ENCODE assay signal across 8 mouse cellular contexts in genomic region chrX:57053174-57053992, GRCm38 (mm10). TPM values are rescaled to one million over a fixed set of nuclear protein-coding genes. Genes with fewer than 3 reads are reported as not detected.
DNase-seq lines count a peak whose midpoint lies in the region; ATAC-seq and TF ChIP-seq lines count a peak whose summit lies in the region.

Gene Htatsf1, plus strand, starts transcription at chrX:57053583.

- H3K79me2 ChIP-seq in CH12.LX (replicated peaks; ENCODE audit: control insufficient read depth, extremely low read depth, insufficient read depth, poor library complexity, severe bottlenecking): peaks cover 4% of the 10 kb centered on the region; the same call in 1 of the 2 replicates

- no peaks in the 10 kb centered on the region for H3K27me3 ChIP-seq in CH12.LX (replicated peaks)
- no peaks in the 10 kb centered on the region for H3K27me3 ChIP-seq in forebrain, embryonic 11.5 days (ENCODE audit: control insufficient read depth, insufficient read depth, low read length)
- H3K27me3 ChIP-seq in heart, embryonic 16.5 days (ENCODE audit: control insufficient read depth, insufficient read depth, low read length): no peaks in the 10 kb centered on the region
- no peaks in the 10 kb centered on the region for H3K27me3 ChIP-seq in liver, embryonic 16.5 days (ENCODE audit: control insufficient read depth, insufficient read depth, low read depth, low read length)
- no peaks in the 10 kb centered on the region for H3K27me3 ChIP-seq in neural tube, embryonic 13.5 days
- H3K27me3 ChIP-seq in testis, adult 2 months (ENCODE audit: control insufficient read depth, insufficient read depth, low read length): no peaks in the 10 kb centered on the region

- no peaks in the 10 kb centered on the region for H3K4me1 ChIP-seq in CH12.LX (ENCODE audit: control insufficient read depth in 1 of 2, insufficient read depth in 2 of 2)
- H3K4me1 ChIP-seq in forebrain, embryonic 11.5 days (replicated peaks; ENCODE audit: control insufficient read depth, insufficient read depth, low read length): no peaks in the 10 kb centered on the region
- no peaks in the 10 kb centered on the region for H3K4me1 ChIP-seq in heart, embryonic 16.5 days (ENCODE audit: control insufficient read depth, insufficient read depth, low read length)
- no peaks in the 10 kb centered on the region; the same call in 1 of the 2 replicates for H3K4me1 ChIP-seq in liver, embryonic 16.5 days (ENCODE audit: control insufficient read depth, low read depth, low read length)
- peaks cover 9% of the 10 kb centered on the region for H3K4me1 ChIP-seq in neural tube, embryonic 13.5 days (replicated peaks)
- H3K4me1 ChIP-seq in testis, adult 2 months (ENCODE audit: control insufficient read depth, insufficient read depth, low read length): no peaks in the 10 kb centered on the region

- no peak for TF ChIP-seq EP300 in CH12.LX (IDR thresholded peaks at IDR 0.05; ENCODE audit: low read length)

- peak within 1 kb of the TSS; percentile 89 for H3K4me2 ChIP-seq in CH12.LX (ENCODE audit: insufficient read depth, low read depth, poor library complexity, severe bottlenecking)
- peak within 1 kb of the TSS; percentile 48 for H3K4me2 ChIP-seq in forebrain, embryonic 11.5 days (ENCODE audit: low read depth, low read length, severe bottlenecking)
- peak within 1 kb of the TSS; percentile 72 for H3K4me2 ChIP-seq in heart, embryonic 16.5 days (ENCODE audit: low read depth, low read length)
- H3K4me2 ChIP-seq in liver, embryonic 16.5 days (ENCODE audit: low read depth, low read length): peak within 1 kb of the TSS; percentile 69
- H3K4me2 ChIP-seq in neural tube, embryonic 13.5 days: peak within 1 kb of the TSS; percentile 61

- TF ChIP-seq RAD21 in CH12.LX (IDR thresholded peaks at IDR 0.05; ENCODE audit: low read depth, low read length): no peak

- H3K27ac ChIP-seq in CH12.LX (ENCODE audit: insufficient read depth, low read depth): peak within 1 kb of the TSS; percentile 82
- peak within 1 kb of the TSS; percentile 89 for H3K27ac ChIP-seq in forebrain, embryonic 11.5 days (ENCODE audit: low read depth, low read length)
- peak within 1 kb of the TSS; percentile 95 for H3K27ac ChIP-seq in heart, embryonic 16.5 days (ENCODE audit: low read length)
- peak within 1 kb of the TSS; percentile 80 for H3K27ac ChIP-seq in liver, embryonic 16.5 days (ENCODE audit: low read length)
- H3K27ac ChIP-seq in neural tube, embryonic 13.5 days (replicated peaks): peak within 1 kb of the TSS; percentile 95
- H3K27ac ChIP-seq in testis, adult 2 months (ENCODE audit: control insufficient read depth, insufficient read depth, low read depth, low read length): peak within 1 kb of the TSS; percentile 99

- ATAC-seq in forebrain, embryonic 11.5 days (replicated peaks; ENCODE audit: low FRiP score): peak; percentile 96
- ATAC-seq in heart, embryonic 16.5 days (replicated peaks; ENCODE audit: extremely low read depth, insufficient read depth, low FRiP score): peak; percentile 93
- peak; percentile 94 for ATAC-seq in liver, embryonic 16.5 days (ENCODE audit: low read depth)
- ATAC-seq in neural tube, embryonic 13.5 days (ENCODE audit: low read depth): peak; percentile 98

- TF ChIP-seq CTCF in CH12.LX (conservative IDR thresholded peaks at IDR 0.05 in 1 of 2, IDR thresholded peaks at IDR 0.05 in 1 of 2; ENCODE audit: low read depth in 2 of 2, low read length in 2 of 2): no peak
- no peak for TF ChIP-seq CTCF in testis, adult 2 months (IDR thresholded peaks at IDR 0.05; ENCODE audit: control insufficient read depth, insufficient read depth, insufficient replicate concordance, low read depth, low read length)

- dilution Hi-C loops in CH12.LX (cut with MboI; ENCODE audit: extremely low pct_ligation_motif_present, extremely low pct_unique_long_range_greater_than_20kb, low sequenced_read_pairs): no loop called here

- no peaks in the 10 kb centered on the region for H3K9me3 ChIP-seq in CH12.LX (replicated peaks; ENCODE audit: low read length)
- no peaks in the 10 kb centered on the region for H3K9me3 ChIP-seq in forebrain, embryonic 11.5 days (ENCODE audit: control insufficient read depth, low read length)
- H3K9me3 ChIP-seq in heart, embryonic 16.5 days (replicated peaks; ENCODE audit: control insufficient read depth, low read length): no peaks in the 10 kb centered on the region
- no peaks in the 10 kb centered on the region for H3K9me3 ChIP-seq in liver, embryonic 16.5 days (replicated peaks; ENCODE audit: control insufficient read depth, low read length)
- H3K9me3 ChIP-seq in neural tube, embryonic 13.5 days: no peaks in the 10 kb centered on the region

- peak; percentile 64 for DNase-seq in CH12.LX (ENCODE audit: extremely low read depth)
- peak; percentile 49 for DNase-seq in c-Kit-positive CD71-positive TER-119-negative erythroid progenitor cells, embryonic 14.5 days (ENCODE audit: low read depth)
- peak; percentile 88 for DNase-seq in forebrain, embryonic 11.5 days (ENCODE audit: low spot score)
- peak; percentile 71 to 86 for DNase-seq in kidney, postnatal 36 days

- H3K36me3 ChIP-seq in CH12.LX (replicated peaks in 1 of 2; ENCODE audit: control insufficient read depth in 1 of 2, insufficient read depth in 1 of 2, low read length in 1 of 2): peaks cover 0 to 16% of the 10 kb centered on the region in 2 experiments
- no peaks in the 10 kb centered on the region for H3K36me3 ChIP-seq in forebrain, embryonic 11.5 days (ENCODE audit: control insufficient read depth, insufficient read depth, low read length)
- H3K36me3 ChIP-seq in heart, embryonic 16.5 days (ENCODE audit: control insufficient read depth, insufficient read depth): peaks cover 5% of the 10 kb centered on the region; the same call in 1 of the 2 replicates
- H3K36me3 ChIP-seq in liver, embryonic 16.5 days (ENCODE audit: control insufficient read depth, insufficient read depth): no peaks in the 10 kb centered on the region
- H3K36me3 ChIP-seq in neural tube, embryonic 13.5 days: peaks cover 8% of the 10 kb centered on the region; the same call in 1 of the 2 replicates
- H3K36me3 ChIP-seq in testis, adult 2 months (ENCODE audit: control insufficient read depth, insufficient read depth, low read length): no peaks in the 10 kb centered on the region

- H3K4me3 ChIP-seq in CH12.LX (replicated peaks in 1 of 3; ENCODE audit: low read depth in 2 of 3, low read length in 2 of 3, poor library complexity in 1 of 3): peak within 1 kb of the TSS; percentile 64 to 88 (median 70)
- peak within 1 kb of the TSS; percentile 47 for H3K4me3 ChIP-seq in forebrain, embryonic 11.5 days (ENCODE audit: low read depth, low read length)
- peak within 1 kb of the TSS; percentile 69 for H3K4me3 ChIP-seq in heart, embryonic 16.5 days (ENCODE audit: low read length)
- H3K4me3 ChIP-seq in liver, embryonic 16.5 days (ENCODE audit: low read depth, low read length): peak within 1 kb of the TSS; percentile 74
- H3K4me3 ChIP-seq in neural tube, embryonic 13.5 days: peak within 1 kb of the TSS; percentile 50
- peak within 1 kb of the TSS; percentile 100 for H3K4me3 ChIP-seq in testis, adult 2 months (ENCODE audit: control insufficient read depth, low read depth, low read length)

- H3K9ac ChIP-seq in CH12.LX (ENCODE audit: insufficient read depth, low read depth): peak within 1 kb of the TSS; percentile 84
- H3K9ac ChIP-seq in forebrain, embryonic 11.5 days (ENCODE audit: low read length): peak within 1 kb of the TSS; percentile 69
- H3K9ac ChIP-seq in heart, embryonic 16.5 days (ENCODE audit: low read length): peak within 1 kb of the TSS; percentile 82
- peak within 1 kb of the TSS; percentile 72 for H3K9ac ChIP-seq in liver, embryonic 16.5 days (ENCODE audit: low read depth, low read length)
- H3K9ac ChIP-seq in neural tube, embryonic 13.5 days: peak within 1 kb of the TSS; percentile 75

- TF ChIP-seq POLR2A in CH12.LX (IDR thresholded peaks at IDR 0.05; ENCODE audit: low read depth, low read length): peak; percentile 56
- peak; percentile 47; the same call in 1 of the 2 replicates for TF ChIP-seq POLR2A in testis, adult 2 months (IDR thresholded peaks at IDR 0.05; ENCODE audit: control insufficient read depth, low read depth, low read length)

- 24% methylated on average over 76 of the region's 85 CpGs for WGBS in forebrain, embryonic 11.5 days
- WGBS in heart, embryonic 16.5 days: 22% methylated on average over 82 of the region's 85 CpGs
- 19% methylated on average over 75 of the region's 85 CpGs for WGBS in liver, embryonic 16.5 days (ENCODE audit: insufficient replicate concordance)
- WGBS in neural tube, embryonic 13.5 days: 18% methylated on average over 64 of the region's 85 CpGs

- in situ Hi-C loops in CH12.LX (cut with MboI; ENCODE audit: low pct_ligation_motif_present, low pct_unique_long_range_greater_than_20kb, low sequenced_read_pairs): no loop called here

TF ChIP-seq in CH12.LX, 34 proteins besides CTCF, POLR2A, EP300 and RAD21 (continues in another document):
- TF ChIP-seq MEF2A (IDR thresholded peaks at IDR 0.05; ENCODE audit: borderline replicate concordance, low read depth, low read length) (no peak), HCFC1 (IDR thresholded peaks at IDR 0.05; ENCODE audit: low read depth, low read length) (peak; percentile 76), MYC (IDR thresholded peaks at IDR 0.05; ENCODE audit: low read depth, low read length) (peak; percentile 77; the same call in 1 of the 2 replicates), SMC3 (IDR thresholded peaks at IDR 0.05; ENCODE audit: low read depth, low read length) (no peak), CHD2 (IDR thresholded peaks at IDR 0.05; ENCODE audit: low read length) (no peak), IRF4 (IDR thresholded peaks at IDR 0.05; ENCODE audit: low read depth, low read length) (no peak), NELFE (IDR thresholded peaks at IDR 0.05; ENCODE audit: low read depth, low read length) (peak; percentile 58; the same call in 1 of the 2 replicates), USF1 (IDR thresholded peaks at IDR 0.05; ENCODE audit: low read depth, low read length) (no peak), NRF1 (IDR thresholded peaks at IDR 0.05; ENCODE audit: low read depth, low read length) (peak; percentile 72), PAX5 (IDR thresholded peaks at IDR 0.05; ENCODE audit: low read length) (no peak), ZC3H11A (IDR thresholded peaks at IDR 0.05; ENCODE audit: low read depth, low read length) (no peak), TCF12 (IDR thresholded peaks at IDR 0.05; ENCODE audit: low read depth, low read length) (0 out of 2 replicates have a peak, but pooled peaks have one; percentile 46), ZMIZ1 (IDR thresholded peaks at IDR 0.05; ENCODE audit: low read depth, low read length) (no peak)

RNA-seq across cellular contexts. Expression of gene Htatsf1, which starts in this region (rescaled TPM):
- 22.4 and 25.8 TPM in 2 replicates for total RNA-seq in CH12.LX (2012; rRNA removed)
- 22.6 and 24.5 TPM in 2 replicates for total RNA-seq in CH12.LX (2014; rRNA removed)
- polyA plus RNA-seq in CH12.LX (2012; ENCODE audit: insufficient read length, low read depth): 45.5 and 51.3 TPM in 2 replicates
- 81.2 and 82.8 TPM in 2 replicates for polyA plus RNA-seq in forebrain, embryonic 11.5 days (2014; fragmentation: Nextera tagmentation; extraction: Ambion mirVana)
- polyA plus RNA-seq in heart, embryonic 16.5 days (2015; fragmentation: Nextera tagmentation; extraction: Ambion mirVana): 58.6 and 61.0 TPM in 2 replicates
- polyA plus RNA-seq in liver, embryonic 16.5 days (2015; fragmentation: Nextera tagmentation; extraction: Ambion mirVana): 19.4 and 20.3 TPM in 2 replicates
- 80.2 and 84.8 TPM in 2 replicates for polyA plus RNA-seq in neural tube, embryonic 13.5 days (2015; fragmentation: Nextera tagmentation; extraction: Ambion mirVana)
- polyA plus RNA-seq in testis, adult 2 months (2012; rRNA removed): 7.5 and 10.0 TPM in 2 replicates

Comparison
In these comparisons a context has a peak if more than half of its experiments do, and no peak if none do; other contexts are left out.
1. Peak in every context shown above with its lines: DNase-seq, ATAC-seq, H3K4me3 ChIP-seq and H3K27ac ChIP-seq.
2. H3K4me3 ChIP-seq: peak in every context shown above with its lines; median percentile 100 in testis, adult 2 months; 74 in liver, embryonic 16.5 days; 70 in CH12.LX; 69 in heart, embryonic 16.5 days; 50 in neural tube, embryonic 13.5 days; 47 in forebrain, embryonic 11.5 days.